Mouse (Mus musculus): ENCODE results near the gene Armc9. TPM values are rescaled to one million over a fixed set of nuclear protein-coding genes. Genes with fewer than 3 reads are reported as not detected.

Armc9 gene
- polyA plus RNA-seq, 1 experiment from 2014 or later = 17.4 TPM

Other genes with a start within 250 kb of the Armc9 start
- 0.43 and 0.54 TPM in 2 replicates for gene 4933407L21Rik, start 226.3 kb upstream of the Armc9 start, polyA plus RNA-seq (2014; fragmentation: Nextera tagmentation; extraction: Ambion mirVana)
- gene Gpr55, start 193.8 kb upstream of the Armc9 start, polyA plus RNA-seq (2014; fragmentation: Nextera tagmentation; extraction: Ambion mirVana) = not detected in 2 replicates
- not detected in 2 replicates for gene Spata3, start 138.0 kb upstream of the Armc9 start, polyA plus RNA-seq (2014; fragmentation: Nextera tagmentation; extraction: Ambion mirVana)
- 0.68 and 1.4 TPM in 2 replicates for gene 2810459M11Rik, start 108.9 kb upstream of the Armc9 start, polyA plus RNA-seq (2014; fragmentation: Nextera tagmentation; extraction: Ambion mirVana)
- 159 and 174 TPM in 2 replicates for gene Psmd1, start 90.4 kb upstream of the Armc9 start, polyA plus RNA-seq (2014; fragmentation: Nextera tagmentation; extraction: Ambion mirVana)
- gene Htr2b, start 42.8 kb upstream of the Armc9 start, polyA plus RNA-seq (2014; fragmentation: Nextera tagmentation; extraction: Ambion mirVana) = 1.2 and 2.0 TPM in 2 replicates
- 0.51 TPM in 1 of 2 replicates, not detected in the other for gene Gm21972, start 21.1 kb upstream of the Armc9 start, polyA plus RNA-seq (2014; fragmentation: Nextera tagmentation; extraction: Ambion mirVana)
- gene B3gnt7, start 148.1 kb downstream of the Armc9 start, polyA plus RNA-seq (2014; fragmentation: Nextera tagmentation; extraction: Ambion mirVana) = 4.9 and 5.7 TPM in 2 replicates
- gene Ncl, start 204.6 kb downstream of the Armc9 start, polyA plus RNA-seq (2014; fragmentation: Nextera tagmentation; extraction: Ambion mirVana) = 285 and 297 TPM in 2 replicates

Data from embryonic facial prominence, embryonic 14.5 days (tissue).